In the genomic region with DNA sequence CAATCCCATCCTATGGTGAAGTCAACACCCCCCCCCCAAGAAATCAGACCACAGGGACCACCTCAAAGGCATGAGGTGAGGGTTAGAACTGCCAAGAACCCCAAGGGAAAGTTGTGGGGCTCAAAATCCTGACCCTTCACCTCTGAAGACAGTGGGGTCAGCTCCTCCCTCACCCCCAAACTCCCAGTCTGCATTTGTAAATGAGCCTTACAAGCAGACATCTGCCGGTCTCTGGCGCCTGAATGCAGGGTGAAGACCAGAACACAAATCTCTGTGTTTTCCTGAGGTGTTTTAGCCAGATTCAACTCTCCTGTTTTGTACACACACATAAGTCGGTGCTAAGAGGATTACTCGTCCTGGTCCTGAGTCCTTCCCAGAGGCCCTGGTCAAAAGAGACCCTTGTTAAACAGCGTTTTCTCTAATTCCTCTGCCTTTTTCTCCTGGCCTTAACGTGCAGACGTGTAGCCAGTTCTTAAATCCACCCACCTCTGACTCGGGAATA, we compare ENCODE assay signal across 12 mouse cellular contexts.
A peak's percentile ranks its signal among the peaks of the same experiment; 100 is the strongest.
DNase-seq lines count a peak whose midpoint lies in the region; ATAC-seq and TF ChIP-seq lines count a peak whose summit lies in the region.
"Had no signal": no experiment of that assay in that cellular context is flagged by ENCODE, and none has a peak within 500 bp of the region (broad histone marks: within the 10 kb centered on the region; RNA-seq: fewer than 3 reads in every experiment).

No protein-coding gene starts in this region.

- H3K36me3 ChIP-seq in hindbrain, embryonic 11.5 days (ENCODE audit: control insufficient read depth, insufficient read depth, low read length) = no peaks in the 10 kb centered on the region
- no peaks in the 10 kb centered on the region for H3K36me3 ChIP-seq in hindbrain, postnatal 0 days (ENCODE audit: insufficient read depth, low read length)
- H3K36me3 ChIP-seq in embryonic facial prominence, embryonic 14.5 days (ENCODE audit: control insufficient read depth, insufficient read depth, low read length) = no peaks in the 10 kb centered on the region
- H3K36me3 ChIP-seq in limb, embryonic 13.5 days = no peaks in the 10 kb centered on the region
- no peaks in the 10 kb centered on the region for H3K36me3 ChIP-seq in intestine, embryonic 16.5 days (ENCODE audit: control insufficient read depth, insufficient read depth, low read length)
- H3K36me3 ChIP-seq: liver, embryonic 15.5 days had no signal

- WGBS in hindbrain, embryonic 11.5 days = 5% methylated on average over 8 of the region's 8 CpGs
- 10% methylated on average over 8 of the region's 8 CpGs for WGBS in hindbrain, postnatal 0 days
- WGBS in embryonic facial prominence, embryonic 14.5 days = 16% methylated on average over 8 of the region's 8 CpGs
- WGBS in limb, embryonic 13.5 days = 14% methylated on average over 8 of the region's 8 CpGs
- WGBS in intestine, embryonic 16.5 days = 30% methylated on average over 8 of the region's 8 CpGs

- H3K27ac ChIP-seq in hindbrain, embryonic 11.5 days (ENCODE audit: low read depth, low read length) = 0 out of 2 replicates have a peak overlapping the region, but pooled peaks have one; percentile 1
- no peak overlapping the region for H3K27ac ChIP-seq in hindbrain, postnatal 0 days
- H3K27ac ChIP-seq in embryonic facial prominence, embryonic 14.5 days (replicated peaks; ENCODE audit: low read depth, low read length) = no peak overlapping the region
- no peak overlapping the region for H3K27ac ChIP-seq in limb, embryonic 13.5 days
- no peak overlapping the region for H3K27ac ChIP-seq in intestine, embryonic 16.5 days (ENCODE audit: low read length)
- H3K27ac ChIP-seq: liver, embryonic 15.5 days had no signal

- no peak for DNase-seq in hindbrain, embryonic 11.5 days (ENCODE audit: low spot score)
- DNase-seq in hindbrain, postnatal 0 days (ENCODE audit: low spot score) = no peak
- no peak for DNase-seq in embryonic facial prominence, embryonic 14.5 days (ENCODE audit: low spot score)
- peak; percentile 48 for DNase-seq in retina, embryonic 14.5 days (ENCODE audit: low spot score)
- DNase-seq in liver = no peak
- DNase-seq in lung, postnatal 4 days = no peak
- DNase-seq: cerebellum, adult 9-10 months; kidney, postnatal 10 days; layer of hippocampus, postnatal 36 days had no signal

- H3K27me3 ChIP-seq in hindbrain, embryonic 11.5 days (ENCODE audit: control insufficient read depth, insufficient read depth, low read length) = peaks cover 14% of the 10 kb centered on the region
- H3K27me3 ChIP-seq in hindbrain, postnatal 0 days (ENCODE audit: insufficient read depth, low read length) = peaks cover 3% of the 10 kb centered on the region; the same call in 1 of the 2 replicates
- no peaks in the 10 kb centered on the region for H3K27me3 ChIP-seq in embryonic facial prominence, embryonic 14.5 days (replicated peaks; ENCODE audit: control insufficient read depth, insufficient read depth, low read length)
- peaks cover 5% of the 10 kb centered on the region; the same call in 1 of the 2 replicates for H3K27me3 ChIP-seq in limb, embryonic 13.5 days
- no peaks in the 10 kb centered on the region for H3K27me3 ChIP-seq in intestine, embryonic 16.5 days (replicated peaks; ENCODE audit: control insufficient read depth, insufficient read depth, low read length)

- H3K4me2 ChIP-seq in hindbrain, embryonic 11.5 days (replicated peaks; ENCODE audit: low read depth, low read length) = peak overlapping the region; percentile 31
- H3K4me2 ChIP-seq in hindbrain, postnatal 0 days (ENCODE audit: low read depth, low read length) = no peak overlapping the region
- H3K4me2 ChIP-seq in embryonic facial prominence, embryonic 14.5 days (ENCODE audit: low read depth, low read length) = peak overlapping the region; percentile 26; the same call in 1 of the 2 replicates
- no peak overlapping the region; the same call in 1 of the 2 replicates for H3K4me2 ChIP-seq in limb, embryonic 13.5 days (replicated peaks)
- H3K4me2 ChIP-seq in intestine, embryonic 16.5 days (ENCODE audit: low read depth, low read length) = no peak overlapping the region
- H3K4me2 ChIP-seq: liver, embryonic 15.5 days had no signal

- peak overlapping the region; percentile 15; the same call in 1 of the 2 replicates for H3K9ac ChIP-seq in hindbrain, embryonic 11.5 days (ENCODE audit: low read depth, low read length)
- no peak overlapping the region for H3K9ac ChIP-seq in hindbrain, postnatal 0 days (replicated peaks; ENCODE audit: low read length)
- 0 out of 2 replicates have a peak overlapping the region, but pooled peaks have one; percentile 14 for H3K9ac ChIP-seq in embryonic facial prominence, embryonic 14.5 days (ENCODE audit: low read depth, low read length)
- H3K9ac ChIP-seq in limb, embryonic 13.5 days = 0 out of 2 replicates have a peak overlapping the region, but pooled peaks have one; percentile 10
- H3K9ac ChIP-seq in intestine, embryonic 16.5 days (ENCODE audit: low read depth, low read length) = no peak overlapping the region
- H3K9ac ChIP-seq: liver, embryonic 15.5 days had no signal

- no peak overlapping the region for H3K4me3 ChIP-seq in hindbrain, embryonic 11.5 days (ENCODE audit: low read depth, low read length)
- no peak overlapping the region for H3K4me3 ChIP-seq in hindbrain, postnatal 0 days (ENCODE audit: low read length)
- no peak overlapping the region for H3K4me3 ChIP-seq in embryonic facial prominence, embryonic 14.5 days (ENCODE audit: low read depth, low read length)
- no peak overlapping the region for H3K4me3 ChIP-seq in limb, embryonic 13.5 days
- no peak overlapping the region for H3K4me3 ChIP-seq in intestine, embryonic 16.5 days (ENCODE audit: low read length)
- H3K4me3 ChIP-seq: liver, embryonic 15.5 days had no signal

- ATAC-seq in hindbrain, embryonic 11.5 days (ENCODE audit: low FRiP score) = no peak; the same call in 1 of the 2 replicates
- no peak for ATAC-seq in hindbrain, postnatal 0 days
- ATAC-seq in embryonic facial prominence, embryonic 14.5 days (ENCODE audit: low read depth) = no peak
- no peak for ATAC-seq in limb, embryonic 13.5 days (ENCODE audit: low FRiP score, low read depth)
- no peak for ATAC-seq in intestine, embryonic 16.5 days

- TF ChIP-seq CTCF in hindbrain, postnatal 0 days (IDR thresholded peaks at IDR 0.05; ENCODE audit: low read depth) = no peak

- no peaks in the 10 kb centered on the region for H3K9me3 ChIP-seq in hindbrain, embryonic 11.5 days (ENCODE audit: control insufficient read depth, low read length)
- H3K9me3 ChIP-seq in hindbrain, postnatal 0 days (ENCODE audit: low read length) = no peaks in the 10 kb centered on the region
- 0 out of 2 replicates have a peak, but pooled peaks cover 4% of the 10 kb centered on the region for H3K9me3 ChIP-seq in embryonic facial prominence, embryonic 14.5 days (ENCODE audit: control insufficient read depth, low read length)
- H3K9me3 ChIP-seq in limb, embryonic 13.5 days = peaks cover 5% of the 10 kb centered on the region
- no peaks in the 10 kb centered on the region for H3K9me3 ChIP-seq in intestine, embryonic 16.5 days (ENCODE audit: control insufficient read depth, low read length)
- H3K9me3 ChIP-seq: liver, embryonic 15.5 days had no signal

- peaks cover 4% of the 10 kb centered on the region for H3K4me1 ChIP-seq in hindbrain, embryonic 11.5 days (replicated peaks; ENCODE audit: control insufficient read depth, insufficient read depth, low read length)
- H3K4me1 ChIP-seq in hindbrain, postnatal 0 days (ENCODE audit: insufficient read depth, low read length) = no peaks in the 10 kb centered on the region
- peaks cover 3% of the 10 kb centered on the region; the same call in 1 of the 2 replicates for H3K4me1 ChIP-seq in embryonic facial prominence, embryonic 14.5 days (ENCODE audit: control insufficient read depth, insufficient read depth, low read length)
- H3K4me1 ChIP-seq in limb, embryonic 13.5 days = peaks cover 22% of the 10 kb centered on the region
- no peaks in the 10 kb centered on the region for H3K4me1 ChIP-seq in intestine, embryonic 16.5 days (ENCODE audit: control insufficient read depth, insufficient read depth, low read length)
- H3K4me1 ChIP-seq: liver, embryonic 15.5 days had no signal

Comparison
In these comparisons a context has a peak if more than half of its experiments do, and no peak if none do; other contexts are left out.
1. H3K4me2 ChIP-seq: peak in hindbrain, embryonic 11.5 days (single experiment) and embryonic facial prominence, embryonic 14.5 days (single experiment); none in hindbrain, postnatal 0 days (single experiment), limb, embryonic 13.5 days (single experiment) and intestine, embryonic 16.5 days (single experiment).
2. H3K9ac ChIP-seq: peak in hindbrain, embryonic 11.5 days (single experiment), embryonic facial prominence, embryonic 14.5 days (single experiment) and limb, embryonic 13.5 days (single experiment); none in hindbrain, postnatal 0 days (single experiment) and intestine, embryonic 16.5 days (single experiment).